ENCODE assay signal across 21 mouse cellular contexts in genomic region chr6:72322936-72323335, GRCm38 (mm10). TPM values are rescaled to one million over a fixed set of nuclear protein-coding genes. Genes with fewer than 3 reads are reported as not detected.
"Had no signal": no experiment of that assay in that cellular context is flagged by ENCODE, and none has a peak within 500 bp of the region (broad histone marks: within the 10 kb centered on the region; RNA-seq: fewer than 3 reads in every experiment).

No protein-coding gene starts in this region.

- H3K27me3 ChIP-seq: lung, embryonic 15.5 days; megakaryocyte, embryonic 14.5 days; midbrain, embryonic 12.5 days; neural tube, embryonic 12.5 days; stomach, embryonic 15.5 days had no signal

- H3K4me2 ChIP-seq: lung, embryonic 15.5 days; midbrain, embryonic 12.5 days; neural tube, embryonic 12.5 days; stomach, embryonic 15.5 days had no signal

- H3K4me1 ChIP-seq: lung, embryonic 15.5 days; midbrain, embryonic 12.5 days; neural tube, embryonic 12.5 days; stomach, embryonic 15.5 days had no signal

- H3K27ac ChIP-seq: lung, embryonic 15.5 days; macrophage; midbrain, embryonic 12.5 days; neural tube, embryonic 12.5 days; stomach, embryonic 15.5 days; stomach, postnatal 0 days had no signal

- H3K9ac ChIP-seq: lung, embryonic 15.5 days; midbrain, embryonic 12.5 days; neural tube, embryonic 12.5 days; stomach, embryonic 15.5 days had no signal

- H3K4me3 ChIP-seq: lung, embryonic 15.5 days; megakaryocyte, embryonic 14.5 days; midbrain, embryonic 12.5 days; neural tube, embryonic 12.5 days; stomach, embryonic 15.5 days had no signal

- H3K9me3 ChIP-seq: lung, embryonic 15.5 days; megakaryocyte, embryonic 14.5 days; midbrain, embryonic 12.5 days; neural tube, embryonic 12.5 days; stomach, embryonic 15.5 days had no signal

- DNase-seq: lung, adult 2 months; lung, postnatal 14 days; lung, postnatal 36 days; midbrain, embryonic 14.5 days; right cerebral cortex, postnatal 14 days; thymus, adult 2 months; thymus, postnatal 25 days; thymus, postnatal 4 days had no signal

- ATAC-seq: lung, postnatal 0 days had no signal

RNA-seq across cellular contexts. Expression of gene Sftpb, which starts 18.5 kb away (rescaled TPM):
- total RNA-seq: megakaryocyte progenitor cell, adult 5-6 weeks; monocyte, adult 5-6 weeks; neutrophil, adult 5-6 weeks had no signal
- polyA plus RNA-seq: macrophage; midbrain, embryonic 12.5 days; midbrain, embryonic 14.5 days; neural tube, embryonic 12.5 days; neural tube, embryonic 14.5 days; stomach, postnatal 0 days; urinary bladder, adult 2 months had no signal

RNA-seq across cellular contexts. Expression of gene Tmem150a, which starts 32.3 kb away (rescaled TPM):
- total RNA-seq: monocyte, adult 5-6 weeks had no signal
